Mouse (Mus musculus) NIH3T3 (cell line): ENCODE measurements around the gene Trafd1.

ENCODE experiments used
- DNase-seq: peaks from one replicate; pipeline ENCODE4 v3.0.0-alpha.2; 2012; ENCODE audit warnings: low read depth

Trafd1 gene

GRCm38 (mm10) chr5:121385461-121386119, at the start of gene Trafd1:
Gene Trafd1, minus strand, starts transcription at chr5:121385632.
- DNase-seq: peak; percentile 96

GRCm38 (mm10) chr5:121428954-121429353, 43.5 kb upstream of the Trafd1 start:
- no peak for DNase-seq

GRCm38 (mm10) chr5:121423297-121423696, 37.9 kb upstream of the Trafd1 start:
- no peak for DNase-seq

GRCm38 (mm10) chr5:121422787-121423186, 37.4 kb upstream of the Trafd1 start:
- no peak for DNase-seq

GRCm38 (mm10) chr5:121420721-121421120, 35.3 kb upstream of the Trafd1 start:
- no peak for DNase-seq

GRCm38 (mm10) chr5:121410975-121411374, 25.5 kb upstream of the Trafd1 start:
- no peak for DNase-seq

GRCm38 (mm10) chr5:121407856-121408255, 22.4 kb upstream of the Trafd1 start:
- DNase-seq: no peak

- DNase-seq: no peak
These were observed 15.4 kb upstream of the Trafd1 start for GRCm38 (mm10) chr5:121400849-121401248.

- no peak for DNase-seq
These were observed 14.6 kb upstream of the Trafd1 start for GRCm38 (mm10) chr5:121400064-121400463.

- DNase-seq: peak; percentile 61
These were observed 14.1 kb upstream of the Trafd1 start for GRCm38 (mm10) chr5:121399540-121399939.

- no peak for DNase-seq
These were observed 13.6 kb upstream of the Trafd1 start for GRCm38 (mm10) chr5:121398965-121399462.

- peak; percentile 26 for DNase-seq
These were observed 12.9 kb upstream of the Trafd1 start for GRCm38 (mm10) chr5:121398146-121398964.

GRCm38 (mm10) chr5:121397187-121398145, 12.0 kb upstream of the Trafd1 start, which contains the start of gene Naa25:
Gene Naa25, plus strand, starts transcription at chr5:121397936.
- DNase-seq: peak; percentile 99

- DNase-seq: no peak
These were observed 10.2 kb upstream of the Trafd1 start for GRCm38 (mm10) chr5:121395621-121396020.

GRCm38 (mm10) chr5:121393402-121393801, 8.0 kb upstream of the Trafd1 start:
- DNase-seq: no peak

GRCm38 (mm10) chr5:121392667-121393380, 7.4 kb upstream of the Trafd1 start:
- peak; percentile 81 for DNase-seq

- DNase-seq: peak; percentile 45
These were observed 4.3 kb upstream of the Trafd1 start for GRCm38 (mm10) chr5:121389691-121390090.

- DNase-seq: no peak
These were observed 3.7 kb upstream of the Trafd1 start for GRCm38 (mm10) chr5:121389106-121389505.

GRCm38 (mm10) chr5:121387126-121387525, 1.7 kb upstream of the Trafd1 start:
- peak; percentile 83 for DNase-seq

GRCm38 (mm10) chr5:121386120-121386909, 883 bp upstream of the Trafd1 start:
- peak; percentile 62 for DNase-seq
